8 mouse cellular contexts compared by ENCODE assay signal in genomic region chr7:16402968-16403948, GRCm38 (mm10). TPM values are rescaled to one million over a fixed set of nuclear protein-coding genes. Genes with fewer than 3 reads are reported as not detected.
DNase-seq lines count a peak whose midpoint lies in the region; ATAC-seq and TF ChIP-seq lines count a peak whose summit lies in the region.

No protein-coding gene starts in this region.

- no peaks in the 10 kb centered on the region for H3K27me3 ChIP-seq in cerebellum, adult 2 months (ENCODE audit: control insufficient read depth, insufficient read depth, low read length)
- no peaks in the 10 kb centered on the region for H3K27me3 ChIP-seq in E14TG2a.4 (ENCODE audit: insufficient read depth, low read length)
- no peaks in the 10 kb centered on the region for H3K27me3 ChIP-seq in forebrain, embryonic 10.5 days (ENCODE audit: poor library complexity, severe bottlenecking)
- no peaks in the 10 kb centered on the region for H3K27me3 ChIP-seq in intestine, postnatal 0 days (replicated peaks; ENCODE audit: control insufficient read depth, insufficient read depth, low read length)
- no peaks in the 10 kb centered on the region for H3K27me3 ChIP-seq in stomach, embryonic 15.5 days (replicated peaks)

- peak overlapping the region; percentile 71 for H3K4me2 ChIP-seq in intestine, postnatal 0 days (replicated peaks; ENCODE audit: low read depth)
- H3K4me2 ChIP-seq in stomach, embryonic 15.5 days: peak overlapping the region; percentile 76

- H3K27ac ChIP-seq in cerebellum, adult 2 months (ENCODE audit: insufficient read depth, low read length): peak overlapping the region; percentile 43; the same call in 1 of the 2 replicates
- H3K27ac ChIP-seq in forebrain, embryonic 10.5 days: peak overlapping the region; percentile 100
- peak overlapping the region; percentile 100 for H3K27ac ChIP-seq in intestine, postnatal 0 days (ENCODE audit: low read depth, low read length)
- H3K27ac ChIP-seq in stomach, embryonic 15.5 days: peak overlapping the region; percentile 100

- 15% methylated on average over 21 of the region's 21 CpGs for WGBS in cerebellum, adult 2 months
- WGBS in forebrain, embryonic 10.5 days: 66% methylated on average over 21 of the region's 21 CpGs
- WGBS in intestine, postnatal 0 days: 16% methylated on average over 21 of the region's 21 CpGs
- 16% methylated on average over 21 of the region's 21 CpGs for WGBS in stomach, embryonic 15.5 days

- peak overlapping the region; percentile 100 for H3K9ac ChIP-seq in intestine, postnatal 0 days (ENCODE audit: low read depth, low read length)
- H3K9ac ChIP-seq in stomach, embryonic 15.5 days: peak overlapping the region; percentile 100; the same call in 1 of the 2 replicates

- H3K4me3 ChIP-seq in cerebellum, adult 2 months (replicated peaks; ENCODE audit: insufficient read depth, low read depth, low read length): peak overlapping the region; percentile 89
- peak overlapping the region; percentile 94 for H3K4me3 ChIP-seq in E14TG2a.4 (replicated peaks; ENCODE audit: low read length)
- peak overlapping the region; percentile 92 for H3K4me3 ChIP-seq in forebrain, embryonic 10.5 days
- peak overlapping the region; percentile 91 for H3K4me3 ChIP-seq in intestine, postnatal 0 days (ENCODE audit: low read depth, low read length)
- H3K4me3 ChIP-seq in stomach, embryonic 15.5 days (replicated peaks): peak overlapping the region; percentile 94

- no peak for TF ChIP-seq POLR2A in cerebellum, adult 2 months (IDR thresholded peaks at IDR 0.05; ENCODE audit: borderline replicate concordance, insufficient read depth, low read length)

- no peaks in the 10 kb centered on the region for H3K9me3 ChIP-seq in E14TG2a.4 (ENCODE audit: low read length)
- H3K9me3 ChIP-seq in forebrain, embryonic 10.5 days: no peaks in the 10 kb centered on the region
- no peaks in the 10 kb centered on the region for H3K9me3 ChIP-seq in intestine, postnatal 0 days (ENCODE audit: control insufficient read depth)
- H3K9me3 ChIP-seq in stomach, embryonic 15.5 days: no peaks in the 10 kb centered on the region

- H3K4me1 ChIP-seq in cerebellum, adult 2 months (ENCODE audit: control insufficient read depth, insufficient read depth, low read length): peaks cover 31% of the 10 kb centered on the region
- H3K4me1 ChIP-seq in E14TG2a.4 (replicated peaks; ENCODE audit: low read depth, low read length): peaks cover 59% of the 10 kb centered on the region
- H3K4me1 ChIP-seq in forebrain, embryonic 10.5 days: peaks cover 45% of the 10 kb centered on the region
- peaks cover 30% of the 10 kb centered on the region; the same call in 1 of the 2 replicates for H3K4me1 ChIP-seq in intestine, postnatal 0 days (replicated peaks; ENCODE audit: control insufficient read depth, insufficient read depth, low read length)
- peaks cover 27% of the 10 kb centered on the region for H3K4me1 ChIP-seq in stomach, embryonic 15.5 days

- ATAC-seq in cerebellum, adult (ENCODE audit: insufficient number of reproducible peaks, low FRiP score, low TSS enrichment): no peak
- no peak for ATAC-seq in intestine, postnatal 0 days
- no peak for ATAC-seq in stomach, embryonic 15.5 days (ENCODE audit: insufficient read depth, low FRiP score, low read depth)

- peaks cover 49% of the 10 kb centered on the region for H3K36me3 ChIP-seq in E14TG2a.4 (ENCODE audit: insufficient read depth, low read length)
- peaks cover 36% of the 10 kb centered on the region for H3K36me3 ChIP-seq in forebrain, embryonic 10.5 days (replicated peaks)
- no peaks in the 10 kb centered on the region for H3K36me3 ChIP-seq in intestine, postnatal 0 days (ENCODE audit: control insufficient read depth, insufficient read depth)
- H3K36me3 ChIP-seq in stomach, embryonic 15.5 days: no peaks in the 10 kb centered on the region

- no peak for TF ChIP-seq CTCF in cerebellum, adult 2 months (IDR thresholded peaks at IDR 0.05; ENCODE audit: borderline replicate concordance, insufficient read depth, low read depth, low read length)
- no peak for TF ChIP-seq CTCF in E14TG2a.4 (conservative IDR thresholded peaks at IDR 0.05; ENCODE audit: low read length)
- no peak for TF ChIP-seq CTCF in intestine, postnatal 0 days (IDR thresholded peaks at IDR 0.05; ENCODE audit: low read depth)

- peak in 1 of 2 experiments; percentile 47 for DNase-seq in cerebellum, adult 2 months
- DNase-seq in forebrain, embryonic 10.5 days (ENCODE audit: extremely low spot score, low spot score): peak; percentile 33
- peak; percentile 43 for DNase-seq in mesoderm, embryonic 11.5 days (ENCODE audit: low read depth, low spot score)
- DNase-seq in layer of hippocampus, adult 18-20 months (ENCODE audit: low spot score in 2 of 2): no peak

RNA-seq across cellular contexts. Expression of gene Zc3h4, which starts 2.5 kb away (rescaled TPM):
- polyA plus RNA-seq in cerebellum, adult 2 months (2012; rRNA removed): 42.0 and 50.2 TPM in 2 replicates
- polyA plus RNA-seq in forebrain, embryonic 10.5 days (2016; fragmentation: Nextera tagmentation; extraction: Ambion mirVana): 18.8 and 19.2 TPM in 2 replicates
- 12.9 and 13.5 TPM in 2 replicates for polyA plus RNA-seq in intestine, postnatal 0 days (2015; fragmentation: Nextera tagmentation; extraction: Ambion mirVana)
- 16.8 and 17.4 TPM in 2 replicates for polyA plus RNA-seq in stomach, embryonic 15.5 days (2015; fragmentation: Nextera tagmentation; extraction: Ambion mirVana)
- total RNA-seq in layer of hippocampus, adult 18-20 months (2021): 10 to 100 TPM; 55.9 to 56.9 TPM

RNA-seq across cellular contexts. Expression of gene Sae1, which starts 15.7 kb away (rescaled TPM):
- polyA plus RNA-seq in cerebellum, adult 2 months (2012; rRNA removed): 78.2 and 84.0 TPM in 2 replicates
- 505 and 521 TPM in 2 replicates for polyA plus RNA-seq in forebrain, embryonic 10.5 days (2016; fragmentation: Nextera tagmentation; extraction: Ambion mirVana)
- 90.7 and 91.5 TPM in 2 replicates for polyA plus RNA-seq in intestine, postnatal 0 days (2015; fragmentation: Nextera tagmentation; extraction: Ambion mirVana)
- 272 and 284 TPM in 2 replicates for polyA plus RNA-seq in stomach, embryonic 15.5 days (2015; fragmentation: Nextera tagmentation; extraction: Ambion mirVana)
- 100 to 1,000 TPM in 1 of 2 experiments, 10 to 100 TPM in 1; 95.4 to 100 TPM for total RNA-seq in layer of hippocampus, adult 18-20 months (2021)

RNA-seq across cellular contexts. Expression of gene Tmem160, which starts 49.3 kb away (rescaled TPM):
- 89.6 and 98.6 TPM in 2 replicates for polyA plus RNA-seq in cerebellum, adult 2 months (2012; rRNA removed)
- polyA plus RNA-seq in forebrain, embryonic 10.5 days (2016; fragmentation: Nextera tagmentation; extraction: Ambion mirVana): 64.4 and 68.5 TPM in 2 replicates
- polyA plus RNA-seq in intestine, postnatal 0 days (2015; fragmentation: Nextera tagmentation; extraction: Ambion mirVana): 124 and 132 TPM in 2 replicates
- polyA plus RNA-seq in stomach, embryonic 15.5 days (2015; fragmentation: Nextera tagmentation; extraction: Ambion mirVana): 48.5 and 57.0 TPM in 2 replicates
- total RNA-seq in layer of hippocampus, adult 18-20 months (2021): 10 to 100 TPM; 63.6 to 66.4 TPM

Comparison
In these comparisons a context has a peak if more than half of its experiments do, and no peak if none do; other contexts are left out.
1. DNase-seq: peak in forebrain, embryonic 10.5 days (single experiment) and mesoderm, embryonic 11.5 days (single experiment); none in layer of hippocampus, adult 18-20 months (0 of 2).
2. H3K27ac ChIP-seq: peak in every context shown above with its lines; median percentile 100 in forebrain, embryonic 10.5 days; 100 in intestine, postnatal 0 days; 100 in stomach, embryonic 15.5 days; 43 in cerebellum, adult 2 months.
3. Peak in every context shown above with its lines, with median percentiles within 50 percentile points of each other: H3K4me3 ChIP-seq.